8 mouse cellular contexts compared by ENCODE assay signal in genomic region chr19:46317546-46317885, GRCm38 (mm10). TPM values are rescaled to one million over a fixed set of nuclear protein-coding genes. Genes with fewer than 3 reads are reported as not detected.
A peak's percentile ranks its signal among the peaks of the same experiment; 100 is the strongest.
DNase-seq lines count a peak whose midpoint lies in the region; ATAC-seq lines count a peak whose summit lies in the region.

No protein-coding gene starts in this region.

- peaks cover 93% of the 10 kb centered on the region for H3K27me3 ChIP-seq in lung, embryonic 15.5 days
- peaks cover 82% of the 10 kb centered on the region for H3K27me3 ChIP-seq in forebrain, embryonic 13.5 days
- peaks cover 39% of the 10 kb centered on the region for H3K27me3 ChIP-seq in neural tube, embryonic 14.5 days (ENCODE audit: control insufficient read depth, insufficient read depth, low read length)

- peak overlapping the region; percentile 7; the same call in 1 of the 2 replicates for H3K9ac ChIP-seq in lung, embryonic 15.5 days
- H3K9ac ChIP-seq in forebrain, embryonic 13.5 days, result peak overlapping the region; percentile 66
- H3K9ac ChIP-seq in neural tube, embryonic 14.5 days (replicated peaks; ENCODE audit: low read depth, low read length), result peak overlapping the region; percentile 70

- no peaks in the 10 kb centered on the region for H3K9me3 ChIP-seq in lung, embryonic 15.5 days
- no peaks in the 10 kb centered on the region for H3K9me3 ChIP-seq in forebrain, embryonic 13.5 days (replicated peaks)
- no peaks in the 10 kb centered on the region for H3K9me3 ChIP-seq in neural tube, embryonic 14.5 days (ENCODE audit: control insufficient read depth, low read length)

- DNase-seq in cerebellum, adult 11-12 months, result peak; percentile 33
- no peak for DNase-seq in cerebellum, adult 9-10 months
- no peak for DNase-seq in lung, postnatal 36 days
- peak; percentile 4 for DNase-seq in layer of hippocampus, adult 9-11 months

- peak overlapping the region; percentile 64 for H3K4me2 ChIP-seq in lung, embryonic 15.5 days
- peak overlapping the region; percentile 73 for H3K4me2 ChIP-seq in forebrain, embryonic 13.5 days
- peak overlapping the region; percentile 84 for H3K4me2 ChIP-seq in neural tube, embryonic 14.5 days (ENCODE audit: low read depth, low read length)

- no peak overlapping the region for H3K27ac ChIP-seq in lung, embryonic 15.5 days
- H3K27ac ChIP-seq in forebrain, embryonic 13.5 days, result no peak overlapping the region; the same call in 1 of the 2 replicates
- H3K27ac ChIP-seq in neural tube, embryonic 14.5 days (ENCODE audit: low read depth, low read length), result peak overlapping the region; percentile 35; the same call in 1 of the 2 replicates

- peak overlapping the region; percentile 46 for H3K4me3 ChIP-seq in lung, embryonic 15.5 days
- peak overlapping the region; percentile 47 for H3K4me3 ChIP-seq in forebrain, embryonic 13.5 days
- H3K4me3 ChIP-seq in neural tube, embryonic 14.5 days (ENCODE audit: low read depth, low read length), result peak overlapping the region; percentile 50

- no peak for ATAC-seq in lung, embryonic 15.5 days (ENCODE audit: borderline replicate concordance, extremely low read depth, low FRiP score, low TSS enrichment)
- ATAC-seq in forebrain, embryonic 13.5 days, result 0 out of 2 replicates have a peak, but pooled peaks have one; percentile 19
- peak; percentile 36; the same call in 1 of the 2 replicates for ATAC-seq in neural tube, embryonic 14.5 days (ENCODE audit: low read depth)
- ATAC-seq in megakaryocyte progenitor cell, adult 5-6 weeks (replicated peaks; ENCODE audit: poor library complexity), result no peak

- H3K36me3 ChIP-seq in lung, embryonic 15.5 days, result peaks cover 2% of the 10 kb centered on the region; the same call in 1 of the 2 replicates
- H3K36me3 ChIP-seq in forebrain, embryonic 13.5 days (ENCODE audit: poor library complexity, severe bottlenecking), result 0 out of 2 replicates have a peak, but pooled peaks cover 6% of the 10 kb centered on the region
- peaks cover 10% of the 10 kb centered on the region for H3K36me3 ChIP-seq in neural tube, embryonic 14.5 days (ENCODE audit: control insufficient read depth, insufficient read depth, low read length)

- WGBS in lung, embryonic 15.5 days, result 2% methylated on average over 41 of the region's 48 CpGs
- 1% methylated on average over 37 of the region's 48 CpGs for WGBS in forebrain, embryonic 13.5 days
- WGBS in neural tube, embryonic 14.5 days, result 1% methylated on average over 47 of the region's 48 CpGs

- peaks cover 22% of the 10 kb centered on the region for H3K4me1 ChIP-seq in lung, embryonic 15.5 days
- H3K4me1 ChIP-seq in forebrain, embryonic 13.5 days, result peaks cover 60% of the 10 kb centered on the region
- H3K4me1 ChIP-seq in neural tube, embryonic 14.5 days (ENCODE audit: control insufficient read depth, insufficient read depth, low read length), result peaks cover 45% of the 10 kb centered on the region

RNA-seq across cellular contexts. Expression of gene Psd, which starts 9.4 kb away (rescaled TPM):
- 7.0 and 8.3 TPM in 2 replicates for polyA plus RNA-seq in lung, embryonic 15.5 days (2015; fragmentation: Nextera tagmentation; extraction: Ambion mirVana)
- 31.0 and 34.8 TPM in 2 replicates for polyA plus RNA-seq in forebrain, embryonic 13.5 days (2015; fragmentation: Nextera tagmentation; extraction: Ambion mirVana)
- 85.8 and 127 TPM in 2 replicates for polyA plus RNA-seq in neural tube, embryonic 14.5 days (2014; fragmentation: Nextera tagmentation; extraction: Ambion mirVana)
- total RNA-seq in megakaryocyte progenitor cell, adult 5-6 weeks (2015), result 0.30 TPM in 1 of 2 replicates, not detected in the other
- total RNA-seq in megakaryocyte progenitor cell, adult 5-6 weeks (2017), result 0.12 and 0.84 TPM in 2 replicates

RNA-seq across cellular contexts. Expression of gene Fbxl15, which starts 10.5 kb away (rescaled TPM):
- 13.3 and 14.2 TPM in 2 replicates for polyA plus RNA-seq in lung, embryonic 15.5 days (2015; fragmentation: Nextera tagmentation; extraction: Ambion mirVana)
- polyA plus RNA-seq in forebrain, embryonic 13.5 days (2015; fragmentation: Nextera tagmentation; extraction: Ambion mirVana), result 30.8 and 32.8 TPM in 2 replicates
- 42.5 and 53.1 TPM in 2 replicates for polyA plus RNA-seq in neural tube, embryonic 14.5 days (2014; fragmentation: Nextera tagmentation; extraction: Ambion mirVana)
- total RNA-seq in megakaryocyte progenitor cell, adult 5-6 weeks (2015), result 0.72 and 1.4 TPM in 2 replicates
- 0.71 and 2.7 TPM in 2 replicates for total RNA-seq in megakaryocyte progenitor cell, adult 5-6 weeks (2017)

RNA-seq across cellular contexts. Expression of gene Nfkb2, which starts 13.4 kb away (rescaled TPM):
- polyA plus RNA-seq in lung, embryonic 15.5 days (2015; fragmentation: Nextera tagmentation; extraction: Ambion mirVana), result 9.1 and 10.5 TPM in 2 replicates
- 1.1 and 1.5 TPM in 2 replicates for polyA plus RNA-seq in forebrain, embryonic 13.5 days (2015; fragmentation: Nextera tagmentation; extraction: Ambion mirVana)
- 1.4 and 2.2 TPM in 2 replicates for polyA plus RNA-seq in neural tube, embryonic 14.5 days (2014; fragmentation: Nextera tagmentation; extraction: Ambion mirVana)
- total RNA-seq in megakaryocyte progenitor cell, adult 5-6 weeks (2015), result 4.7 and 5.5 TPM in 2 replicates
- 4.0 and 5.0 TPM in 2 replicates for total RNA-seq in megakaryocyte progenitor cell, adult 5-6 weeks (2017)

RNA-seq across cellular contexts. Expression of gene Cuedc2, which starts 21.0 kb away (rescaled TPM):
- polyA plus RNA-seq in lung, embryonic 15.5 days (2015; fragmentation: Nextera tagmentation; extraction: Ambion mirVana), result 146 and 154 TPM in 2 replicates
- polyA plus RNA-seq in forebrain, embryonic 13.5 days (2015; fragmentation: Nextera tagmentation; extraction: Ambion mirVana), result 304 and 309 TPM in 2 replicates
- 346 and 359 TPM in 2 replicates for polyA plus RNA-seq in neural tube, embryonic 14.5 days (2014; fragmentation: Nextera tagmentation; extraction: Ambion mirVana)
- 41.4 and 42.1 TPM in 2 replicates for total RNA-seq in megakaryocyte progenitor cell, adult 5-6 weeks (2015)
- total RNA-seq in megakaryocyte progenitor cell, adult 5-6 weeks (2017), result 148 and 184 TPM in 2 replicates

RNA-seq across cellular contexts. Expression of gene Mfsd13a, which starts 23.4 kb away (rescaled TPM):
- 10.1 and 10.5 TPM in 2 replicates for polyA plus RNA-seq in lung, embryonic 15.5 days (2015; fragmentation: Nextera tagmentation; extraction: Ambion mirVana)
- polyA plus RNA-seq in forebrain, embryonic 13.5 days (2015; fragmentation: Nextera tagmentation; extraction: Ambion mirVana), result 7.6 and 7.8 TPM in 2 replicates
- 10.7 and 12.7 TPM in 2 replicates for polyA plus RNA-seq in neural tube, embryonic 14.5 days (2014; fragmentation: Nextera tagmentation; extraction: Ambion mirVana)
- total RNA-seq in megakaryocyte progenitor cell, adult 5-6 weeks (2015), result 65.8 and 66.4 TPM in 2 replicates
- 15.3 and 17.4 TPM in 2 replicates for total RNA-seq in megakaryocyte progenitor cell, adult 5-6 weeks (2017)

Comparison
In these comparisons a context has a peak if more than half of its experiments do, and no peak if none do; other contexts are left out.
1. DNase-seq: peak in cerebellum, adult 11-12 months (single experiment) and layer of hippocampus, adult 9-11 months (single experiment); none in cerebellum, adult 9-10 months (single experiment) and lung, postnatal 36 days (single experiment).
2. ATAC-seq: peak in forebrain, embryonic 13.5 days (single experiment) and neural tube, embryonic 14.5 days (single experiment); none in lung, embryonic 15.5 days (single experiment) and megakaryocyte progenitor cell, adult 5-6 weeks (single experiment).
3. H3K9ac ChIP-seq: peak in every context shown above with its lines; median percentile 70 in neural tube, embryonic 14.5 days; 66 in forebrain, embryonic 13.5 days; 7 in lung, embryonic 15.5 days.
4. Peak in every context shown above with its lines, with median percentiles within 50 percentile points of each other: H3K4me2 ChIP-seq and H3K4me3 ChIP-seq.